Mouse (Mus musculus) thymus, adult 18-20 months (tissue): ENCODE measurements around the gene Mrln.

Experiments used
- DNase-seq, 2 experiments: peaks; one replicate each; pipeline ENCODE4 v3.0.0; 2022; ENCODE audit warnings: mixed read lengths in 2 of 2

Mrln gene

GRCm38 (mm10) chr10:70260904-70261303 lies 56.4 kb downstream of the Mrln start:
- no peak for DNase-seq

GRCm38 (mm10) chr10:70262051-70262450 lies 57.6 kb downstream of the Mrln start:
- no peak for DNase-seq

GRCm38 (mm10) chr10:70263681-70264189 lies 59.3 kb downstream of the Mrln start:
- DNase-seq, result no peak

- no peak for DNase-seq
Observed at GRCm38 (mm10) chr10:70264337-70265036, 60.0 kb downstream of the Mrln start.

- no peak for DNase-seq
Observed at GRCm38 (mm10) chr10:70266501-70266900, 62.0 kb downstream of the Mrln start.

- no peak for DNase-seq
Observed at GRCm38 (mm10) chr10:70268581-70269446, 64.3 kb downstream of the Mrln start.
